Comparison of ENCODE assay signal across 28 mouse cellular contexts in the genomic region with DNA sequence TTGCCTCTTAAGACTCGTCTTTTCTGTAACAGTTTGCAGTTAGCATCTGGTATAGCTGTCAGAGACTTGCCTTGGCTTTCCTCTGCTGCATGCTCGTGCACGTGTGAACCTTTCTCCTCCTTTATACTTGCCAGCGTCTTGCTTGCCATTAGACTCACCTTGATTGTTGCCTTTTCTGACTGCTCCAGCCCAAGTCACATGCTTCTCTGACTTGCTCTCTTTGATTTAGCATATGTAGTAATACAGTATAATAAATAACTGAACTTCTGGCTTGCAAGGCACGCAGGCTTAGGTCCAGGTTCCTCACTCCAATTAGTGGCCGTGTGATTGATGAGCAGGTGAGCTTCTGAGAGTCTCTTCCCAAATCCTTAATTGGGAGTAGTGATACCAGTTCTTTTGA. TPM values are rescaled to one million over a fixed set of nuclear protein-coding genes. Genes with fewer than 3 reads are reported as not detected.
DNase-seq lines count a peak whose midpoint lies in the region; ATAC-seq and TF ChIP-seq lines count a peak whose summit lies in the region.
"Had no signal": no experiment of that assay in that cellular context is flagged by ENCODE, and none has a peak within 500 bp of the region (broad histone marks: within the 10 kb centered on the region; RNA-seq: fewer than 3 reads in every experiment).

No protein-coding gene starts in this region.

- TF ChIP-seq POLR2A in liver, adult 2 months (IDR thresholded peaks at IDR 0.05; ENCODE audit: extremely low read depth, insufficient read depth, low read length), result no peak

- no peaks in the 10 kb centered on the region for H3K36me3 ChIP-seq in liver, adult 2 months (ENCODE audit: control insufficient read depth, insufficient read depth, low read length)
- no peaks in the 10 kb centered on the region for H3K36me3 ChIP-seq in liver, embryonic 12.5 days
- H3K36me3 ChIP-seq in kidney, embryonic 15.5 days, result no peaks in the 10 kb centered on the region
- H3K36me3 ChIP-seq in heart, embryonic 12.5 days, result no peaks in the 10 kb centered on the region
- H3K36me3 ChIP-seq: embryonic facial prominence, embryonic 10.5 days; embryonic facial prominence, embryonic 15.5 days; G1E; hindbrain, embryonic 10.5 days; hindbrain, embryonic 15.5 days; midbrain, embryonic 15.5 days; neural tube, embryonic 15.5 days had no signal

- 26% methylated on average over 6 of the region's 6 CpGs for WGBS in liver, adult 2 months
- WGBS in liver, embryonic 12.5 days (ENCODE audit: insufficient replicate concordance), result 56% methylated on average over 6 of the region's 6 CpGs
- WGBS in kidney, embryonic 15.5 days, result 63% methylated on average over 6 of the region's 6 CpGs
- WGBS in heart, embryonic 12.5 days, result 79% methylated on average over 6 of the region's 6 CpGs

- peak; percentile 83 for DNase-seq in liver, adult 2 months (ENCODE audit: extremely low read depth, low read depth, low spot score)
- DNase-seq in kidney, adult 18-20 months, result peak; percentile 67
- DNase-seq in kidney, postnatal 25 days, result peak; percentile 61 to 80
- no peak for DNase-seq in gastrocnemius, postnatal 25 days
- DNase-seq: adrenal gland, adult 8-10 months; cerebellum, adult 2 months; cerebellum, postnatal 14 days; gastrocnemius, postnatal 36 days; heart, postnatal 14 days; left cerebral cortex, postnatal 4 days; lung, adult 18-20 months; retina, postnatal 1 day; right cerebral cortex, postnatal 14 days had no signal

- no peak for TF ChIP-seq CTCF in liver, adult 2 months (IDR thresholded peaks at IDR 0.05; ENCODE audit: low read depth, low read length)

- peak overlapping the region; percentile 65 for H3K27ac ChIP-seq in liver, adult 2 months (replicated peaks; ENCODE audit: insufficient read depth, low read depth, low read length)
- H3K27ac ChIP-seq in liver, embryonic 12.5 days, result no peak overlapping the region
- peak overlapping the region; percentile 63 for H3K27ac ChIP-seq in kidney, embryonic 15.5 days
- no peak overlapping the region for H3K27ac ChIP-seq in heart, embryonic 12.5 days (ENCODE audit: poor library complexity, severe bottlenecking)
- H3K27ac ChIP-seq: embryonic facial prominence, embryonic 10.5 days; embryonic facial prominence, embryonic 15.5 days; hindbrain, embryonic 10.5 days; hindbrain, embryonic 15.5 days; layer of hippocampus, adult 2 months; midbrain, embryonic 15.5 days; neural tube, embryonic 15.5 days had no signal

- H3K4me1 ChIP-seq in liver, adult 2 months (ENCODE audit: control insufficient read depth, insufficient read depth, low read length), result peaks cover 41% of the 10 kb centered on the region
- no peaks in the 10 kb centered on the region for H3K4me1 ChIP-seq in liver, embryonic 12.5 days
- H3K4me1 ChIP-seq in kidney, embryonic 15.5 days, result peaks cover 21% of the 10 kb centered on the region
- H3K4me1 ChIP-seq in heart, embryonic 12.5 days (replicated peaks), result no peaks in the 10 kb centered on the region; the same call in 1 of the 2 replicates
- H3K4me1 ChIP-seq: embryonic facial prominence, embryonic 10.5 days; embryonic facial prominence, embryonic 15.5 days; hindbrain, embryonic 10.5 days; hindbrain, embryonic 15.5 days; midbrain, embryonic 15.5 days; neural tube, embryonic 15.5 days had no signal

- peak overlapping the region; percentile 36; the same call in 1 of the 2 replicates for H3K4me3 ChIP-seq in liver, adult 2 months (ENCODE audit: insufficient read depth, low read depth, low read length)
- no peak overlapping the region for H3K4me3 ChIP-seq in liver, embryonic 12.5 days
- no peak overlapping the region for H3K4me3 ChIP-seq in kidney, embryonic 15.5 days (replicated peaks)
- H3K4me3 ChIP-seq in heart, embryonic 12.5 days, result no peak overlapping the region
- H3K4me3 ChIP-seq: embryonic facial prominence, embryonic 10.5 days; embryonic facial prominence, embryonic 15.5 days; hindbrain, embryonic 10.5 days; hindbrain, embryonic 15.5 days; layer of hippocampus, adult 2 months; midbrain, embryonic 15.5 days; neural tube, embryonic 15.5 days had no signal

- no peak for ATAC-seq in liver, embryonic 12.5 days
- ATAC-seq in kidney, embryonic 15.5 days (replicated peaks; ENCODE audit: low FRiP score), result no peak
- ATAC-seq in frontal cortex, adult (ENCODE audit: low TSS enrichment), result no peak
- ATAC-seq in heart, embryonic 12.5 days (ENCODE audit: insufficient number of reproducible peaks, low FRiP score), result no peak
- ATAC-seq: forebrain, embryonic 14.5 days; inflammation-experienced regulatory T-cells, adult 6 months; lung, postnatal 0 days; midbrain, embryonic 15.5 days had no signal

- H3K4me2 ChIP-seq in liver, embryonic 12.5 days, result no peak overlapping the region
- no peak overlapping the region for H3K4me2 ChIP-seq in kidney, embryonic 15.5 days
- no peak overlapping the region for H3K4me2 ChIP-seq in heart, embryonic 12.5 days
- H3K4me2 ChIP-seq: embryonic facial prominence, embryonic 15.5 days; hindbrain, embryonic 15.5 days; midbrain, embryonic 15.5 days; neural tube, embryonic 15.5 days had no signal

- no peak overlapping the region for H3K9ac ChIP-seq in liver, adult 2 months (ENCODE audit: low read depth, low read length)
- H3K9ac ChIP-seq in liver, embryonic 12.5 days, result no peak overlapping the region
- no peak overlapping the region for H3K9ac ChIP-seq in kidney, embryonic 15.5 days
- no peak overlapping the region for H3K9ac ChIP-seq in heart, embryonic 12.5 days
- H3K9ac ChIP-seq: embryonic facial prominence, embryonic 15.5 days; hindbrain, embryonic 15.5 days; midbrain, embryonic 15.5 days; neural tube, embryonic 15.5 days had no signal

- H3K79me2 ChIP-seq in liver, adult 2 months (ENCODE audit: control insufficient read depth, insufficient read depth, low read length), result peaks cover 15% of the 10 kb centered on the region; the same call in 1 of the 2 replicates

- no peaks in the 10 kb centered on the region for H3K9me3 ChIP-seq in liver, embryonic 12.5 days (replicated peaks)
- H3K9me3 ChIP-seq in kidney, embryonic 15.5 days (replicated peaks), result no peaks in the 10 kb centered on the region
- H3K9me3 ChIP-seq in heart, embryonic 12.5 days (replicated peaks), result no peaks in the 10 kb centered on the region
- H3K9me3 ChIP-seq: embryonic facial prominence, embryonic 10.5 days; embryonic facial prominence, embryonic 15.5 days; G1E; hindbrain, embryonic 10.5 days; hindbrain, embryonic 15.5 days; midbrain, embryonic 15.5 days; neural tube, embryonic 15.5 days had no signal

- no peaks in the 10 kb centered on the region for H3K27me3 ChIP-seq in liver, adult 2 months (ENCODE audit: control insufficient read depth, insufficient read depth, low read length)
- H3K27me3 ChIP-seq in liver, embryonic 12.5 days (replicated peaks), result no peaks in the 10 kb centered on the region
- H3K27me3 ChIP-seq in kidney, embryonic 15.5 days, result no peaks in the 10 kb centered on the region
- no peaks in the 10 kb centered on the region for H3K27me3 ChIP-seq in heart, embryonic 12.5 days (replicated peaks)
- H3K27me3 ChIP-seq: embryonic facial prominence, embryonic 15.5 days; hindbrain, embryonic 15.5 days; midbrain, embryonic 15.5 days; neural tube, embryonic 15.5 days had no signal

RNA-seq across cellular contexts. Expression of a gene that starts 37.2 kb away (rescaled TPM):
- 13.5 and 15.1 TPM in 2 replicates for total RNA-seq in liver, adult 2 months (2014; rRNA removed)
- 13.3 and 13.7 TPM in 2 replicates for polyA plus RNA-seq in liver, adult 2 months (2012; rRNA removed)
- polyA plus RNA-seq in liver, embryonic 12.5 days (2016; fragmentation: Nextera tagmentation; extraction: Ambion mirVana), result 1.3 and 2.0 TPM in 2 replicates
- polyA plus RNA-seq in kidney, embryonic 15.5 days (2015; fragmentation: Nextera tagmentation; extraction: Ambion mirVana), result 5.7 and 6.2 TPM in 2 replicates
- 1 to 10 TPM; 5.2 to 8.3 TPM for total RNA-seq in gastrocnemius, postnatal 25 days (2021)
- polyA plus RNA-seq in heart, embryonic 12.5 days (2016; fragmentation: Nextera tagmentation; extraction: Ambion mirVana), result 3.8 and 3.9 TPM in 2 replicates
- polyA plus RNA-seq: G1E had no signal

Comparison
In these comparisons a context has a peak if more than half of its experiments do, and no peak if none do; other contexts are left out.
1. H3K27ac ChIP-seq: peak in liver, adult 2 months (single experiment) and kidney, embryonic 15.5 days (single experiment); none in liver, embryonic 12.5 days (single experiment) and heart, embryonic 12.5 days (single experiment).